Mouse (Mus musculus) CD4-positive, CD25-positive, alpha-beta regulatory T cell, adult 2 months (primary cell): ENCODE measurements around the gene Tulp2.
A peak's percentile ranks its signal among the peaks of the same experiment; 100 is the strongest.

Experiments
- DNase-seq: peaks from one replicate; pipeline ENCODE4 v3.0.0-alpha.2; 2012; ENCODE audit warnings: low read depth, low spot score

Gene Tulp2

GRCm38 (mm10) chr7:45481374-45481927 lies at the start of gene Tulp2:
Gene Tulp2 (plus strand): TSS chr7:45481877.
- DNase-seq, result peak; percentile 73

- no peak for DNase-seq
Measured at GRCm38 (mm10) chr7:45433835-45434202, 47.9 kb upstream of the Tulp2 start.

DNA sequence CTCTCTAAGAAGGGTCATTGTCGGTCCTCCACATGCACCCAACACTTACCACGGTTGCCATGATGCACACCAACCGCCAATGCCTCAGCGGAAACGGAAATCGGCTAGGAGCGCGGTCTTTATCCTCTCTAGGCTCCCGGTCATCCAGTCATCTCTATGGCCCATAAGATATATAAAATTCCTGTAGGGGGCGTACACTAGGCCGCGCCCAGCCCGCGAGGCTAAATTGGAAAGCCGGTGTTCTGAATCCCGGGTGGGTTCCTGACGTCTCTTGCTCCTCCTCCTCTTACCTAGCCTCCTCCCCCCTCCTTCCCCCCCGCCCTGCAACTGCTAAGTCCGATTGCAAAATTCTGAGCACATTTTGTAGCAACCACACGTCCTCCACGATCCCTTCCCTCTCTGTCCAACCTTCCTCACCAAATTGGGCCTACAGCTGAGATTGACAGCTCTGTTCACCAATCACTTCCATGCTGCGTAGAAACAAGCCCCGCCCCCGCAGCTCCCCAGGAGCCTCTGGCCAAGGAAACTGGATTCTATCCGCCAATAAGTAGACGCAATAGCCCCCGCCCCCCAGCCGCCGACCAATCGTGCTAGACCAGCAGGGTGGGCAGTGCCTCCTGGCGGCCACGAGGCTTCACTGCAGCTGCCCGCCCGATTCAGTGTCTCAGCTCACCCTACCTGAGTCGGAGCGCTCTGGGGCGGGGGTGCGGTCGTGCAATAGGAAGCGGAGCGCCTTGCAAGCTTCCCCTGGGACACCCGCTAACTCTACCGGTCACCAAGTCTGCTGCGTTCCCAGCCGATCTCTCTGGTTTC lies 47.3 kb upstream of the Tulp2 start, which contains the start of gene Gys1:
TSS of gene Gys1 (plus strand) at position 642 of the 813 bp plus-strand sequence.
- DNase-seq, result peak; percentile 100

DNA sequence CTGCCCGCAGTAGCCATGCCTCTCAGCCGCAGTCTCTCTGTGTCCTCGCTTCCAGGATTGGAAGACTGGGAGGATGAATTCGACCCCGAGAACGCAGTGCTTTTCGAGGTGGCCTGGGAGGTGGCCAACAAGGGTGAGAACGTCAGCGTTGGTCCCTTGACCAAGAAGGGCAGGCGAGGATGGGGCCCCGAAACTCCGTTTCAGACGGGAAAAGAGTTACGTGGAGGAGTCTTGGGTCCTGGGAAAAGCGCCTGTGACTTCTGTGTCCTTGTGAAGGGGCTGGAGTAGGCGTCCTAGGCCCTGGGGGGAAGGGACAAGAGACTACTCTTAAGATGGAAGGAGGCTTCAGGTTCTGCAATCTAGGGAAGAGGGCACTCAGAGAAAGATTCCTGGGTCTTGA lies 46.6 kb upstream of the Tulp2 start:
- no peak for DNase-seq

- DNase-seq, result no peak
Measured at GRCm38 (mm10) chr7:45436444-45436843, 45.2 kb upstream of the Tulp2 start.

- DNase-seq, result no peak
Measured at GRCm38 (mm10) chr7:45437046-45437445, 44.6 kb upstream of the Tulp2 start.

DNA sequence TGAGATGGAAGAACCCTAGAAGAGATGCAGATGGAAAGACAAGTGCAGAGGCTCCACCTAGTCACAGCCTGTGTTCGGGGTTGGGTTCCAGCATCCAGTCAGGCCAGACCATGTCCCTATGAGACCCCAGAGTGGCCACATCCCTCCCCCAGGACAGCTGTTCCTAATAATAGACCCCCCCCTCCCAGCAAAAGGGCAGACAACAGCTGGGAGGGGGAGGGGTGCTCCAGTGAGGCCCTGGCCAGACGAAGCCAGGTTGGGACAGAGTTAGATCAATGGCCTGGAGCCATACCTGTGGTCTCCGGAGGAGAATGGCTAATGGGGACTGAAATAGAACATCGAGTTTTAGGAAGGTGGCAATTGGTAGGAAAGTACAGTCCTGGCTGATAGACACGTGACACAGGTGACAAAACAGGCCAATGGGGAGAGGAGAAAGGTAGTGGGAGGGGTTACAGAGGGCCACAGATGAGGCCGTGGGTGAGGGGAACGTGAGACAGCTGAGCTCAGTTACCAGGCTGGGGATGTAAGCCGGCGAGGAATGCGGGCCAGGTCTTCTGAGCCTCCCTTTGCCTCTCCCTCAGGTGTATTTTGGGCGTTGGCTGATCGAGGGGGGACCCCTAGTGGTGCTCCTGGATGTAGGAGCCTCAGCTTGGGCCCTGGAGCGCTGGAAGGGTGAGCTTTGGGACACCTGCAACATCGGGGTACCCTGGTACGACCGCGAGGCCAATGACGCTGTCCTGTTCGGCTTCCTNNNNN lies 44.0 kb upstream of the Tulp2 start, which contains the start of gene Ruvbl2:
TSS of gene Ruvbl2 (minus strand) at position 576 of the 756 bp plus-strand sequence.
- no peak for DNase-seq

DNA sequence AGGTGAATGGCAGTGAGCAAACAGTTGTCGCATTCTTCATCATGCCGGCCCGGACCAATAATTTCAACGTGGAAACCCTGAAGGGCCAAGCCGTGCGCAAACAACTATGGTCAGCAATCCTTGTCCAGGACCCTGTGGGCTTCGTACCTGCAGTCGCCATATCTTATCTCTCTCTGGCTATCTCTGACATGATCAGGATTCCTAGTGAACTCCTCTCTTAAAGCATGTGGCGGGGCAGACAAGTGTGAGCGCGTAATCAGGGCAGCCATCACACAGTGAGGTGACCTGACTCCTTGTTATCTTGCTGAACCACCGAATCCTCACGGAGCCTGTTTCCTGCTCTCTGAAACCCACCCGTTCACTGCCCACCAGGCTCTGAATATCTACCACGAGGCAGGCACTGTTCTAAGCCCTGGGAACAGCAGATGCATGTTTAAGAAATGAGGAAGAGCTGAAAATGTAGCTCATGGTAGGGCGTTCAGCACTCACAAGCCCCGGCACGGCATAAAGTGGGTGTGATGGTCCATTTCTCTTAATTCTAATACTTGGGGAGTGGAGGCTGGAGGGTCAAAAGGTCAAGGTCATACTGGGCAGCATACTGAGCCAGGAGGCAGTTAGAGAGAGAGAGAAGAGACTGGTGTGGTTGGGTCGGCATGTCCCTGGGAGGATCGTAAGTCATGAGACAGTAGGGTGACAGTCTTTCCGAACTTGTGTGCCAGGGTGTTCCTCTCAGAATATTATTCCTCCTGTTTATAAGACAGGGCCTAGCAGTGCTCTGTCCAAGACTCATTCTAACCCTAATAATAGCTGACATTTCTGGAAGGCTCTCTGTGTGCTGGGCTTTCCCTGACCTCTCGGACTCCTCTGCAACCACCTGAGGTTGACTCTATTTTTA lies 37.9 kb upstream of the Tulp2 start:
- no peak for DNase-seq

DNA sequence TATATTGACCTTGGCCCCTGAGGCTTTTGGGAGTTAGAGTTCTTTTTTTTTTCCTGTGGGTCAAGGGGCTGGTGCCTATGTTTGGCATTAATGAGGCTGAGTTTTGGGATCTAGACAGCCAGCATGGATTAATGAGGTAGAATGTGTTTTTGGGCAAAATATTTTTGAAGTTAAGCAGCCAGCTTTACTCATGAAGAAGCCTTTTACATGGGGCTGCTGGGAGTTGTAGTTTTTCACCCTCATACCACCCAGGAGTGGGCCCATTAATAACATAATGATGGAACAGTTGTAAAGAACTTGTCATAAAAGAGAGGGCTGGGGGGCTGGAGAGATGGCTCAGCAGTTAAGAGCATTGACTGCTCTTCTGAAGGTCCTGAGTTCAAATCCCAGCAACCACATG lies 35.1 kb upstream of the Tulp2 start:
- DNase-seq, result no peak

- DNase-seq, result peak; percentile 72
Measured at GRCm38 (mm10) chr7:45447325-45447990, 34.2 kb upstream of the Tulp2 start.

DNA sequence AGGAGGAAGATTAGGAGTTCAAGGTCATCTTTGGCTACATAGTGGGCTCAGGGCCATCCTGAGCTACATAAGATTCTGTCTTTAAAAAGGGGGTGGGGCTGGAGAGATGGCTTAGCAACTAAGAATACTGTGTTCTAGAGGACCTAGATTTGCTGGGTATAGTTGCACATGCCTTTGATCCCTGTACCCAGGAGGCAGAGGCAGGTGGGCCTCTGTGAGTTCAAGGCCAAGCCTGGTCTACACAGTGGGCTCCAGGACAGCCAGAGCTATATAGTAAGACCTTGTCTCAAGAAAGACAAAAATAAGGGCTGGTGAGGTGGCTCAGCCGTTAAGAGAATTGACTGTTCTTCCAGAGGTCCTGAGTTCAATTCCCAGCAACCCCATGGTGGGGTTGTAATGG lies 31.7 kb upstream of the Tulp2 start:
- no peak for DNase-seq

GRCm38 (mm10) chr7:45451344-45451982 lies 30.2 kb upstream of the Tulp2 start:
- peak; percentile 93 for DNase-seq

DNA sequence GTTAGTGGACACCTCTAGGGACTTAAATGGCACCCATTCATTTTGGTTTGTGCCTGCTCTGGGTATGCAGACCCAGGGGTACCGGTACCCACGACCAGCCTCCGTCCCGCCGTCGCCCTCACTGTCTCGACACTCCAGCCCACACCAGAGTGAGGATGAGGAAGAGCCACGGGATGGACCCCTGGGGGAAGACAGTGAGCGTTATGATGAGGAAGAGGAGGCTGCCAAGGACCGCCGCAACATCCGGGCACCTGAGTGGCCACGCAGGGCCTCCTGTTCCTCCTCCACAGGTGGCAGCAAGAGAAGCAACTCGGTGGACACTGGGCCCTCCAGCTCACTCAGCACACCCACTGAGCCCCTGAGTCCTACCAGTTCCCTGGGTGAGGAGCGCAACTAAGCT lies 26.7 kb upstream of the Tulp2 start:
- no peak for DNase-seq

DNA sequence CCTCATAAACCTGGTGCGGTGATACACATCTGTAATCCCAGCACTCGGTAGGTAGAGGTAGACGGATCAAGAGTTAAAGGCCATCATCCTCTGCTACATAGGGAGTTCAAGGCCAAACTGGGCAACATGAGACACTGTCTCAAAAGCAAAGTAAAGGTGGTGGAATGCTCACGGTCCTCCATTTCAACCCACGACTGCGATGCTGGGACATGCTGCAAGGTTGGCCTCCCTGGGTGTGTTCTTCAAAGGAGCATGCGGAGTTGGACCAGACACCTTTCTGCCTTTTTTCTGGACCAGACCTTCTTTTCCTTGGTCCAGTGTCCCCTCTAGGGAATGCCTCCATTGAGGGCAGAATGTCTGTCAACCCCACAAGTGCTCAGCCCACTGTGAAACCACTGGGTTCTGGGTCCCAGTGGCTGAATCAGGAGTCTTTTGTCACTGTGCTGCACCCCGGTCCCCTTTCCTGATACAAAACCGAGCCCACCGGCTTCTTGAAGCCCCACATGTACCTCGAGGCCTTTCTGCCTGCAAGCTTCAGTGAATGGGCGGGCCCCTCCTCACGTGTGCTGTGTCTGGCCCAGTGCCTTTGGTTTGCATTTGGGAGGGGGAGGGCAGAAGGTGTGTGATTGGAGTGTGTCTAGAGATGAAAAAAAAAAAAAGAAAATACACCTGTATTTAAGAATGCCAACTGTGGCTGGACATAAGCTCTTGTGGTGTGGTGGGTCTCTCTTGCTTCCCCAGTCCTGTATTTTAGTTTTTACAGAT lies 25.6 kb upstream of the Tulp2 start:
- DNase-seq, result no peak

- DNase-seq, result no peak
Measured at GRCm38 (mm10) chr7:45456721-45457203, 24.9 kb upstream of the Tulp2 start.

DNA sequence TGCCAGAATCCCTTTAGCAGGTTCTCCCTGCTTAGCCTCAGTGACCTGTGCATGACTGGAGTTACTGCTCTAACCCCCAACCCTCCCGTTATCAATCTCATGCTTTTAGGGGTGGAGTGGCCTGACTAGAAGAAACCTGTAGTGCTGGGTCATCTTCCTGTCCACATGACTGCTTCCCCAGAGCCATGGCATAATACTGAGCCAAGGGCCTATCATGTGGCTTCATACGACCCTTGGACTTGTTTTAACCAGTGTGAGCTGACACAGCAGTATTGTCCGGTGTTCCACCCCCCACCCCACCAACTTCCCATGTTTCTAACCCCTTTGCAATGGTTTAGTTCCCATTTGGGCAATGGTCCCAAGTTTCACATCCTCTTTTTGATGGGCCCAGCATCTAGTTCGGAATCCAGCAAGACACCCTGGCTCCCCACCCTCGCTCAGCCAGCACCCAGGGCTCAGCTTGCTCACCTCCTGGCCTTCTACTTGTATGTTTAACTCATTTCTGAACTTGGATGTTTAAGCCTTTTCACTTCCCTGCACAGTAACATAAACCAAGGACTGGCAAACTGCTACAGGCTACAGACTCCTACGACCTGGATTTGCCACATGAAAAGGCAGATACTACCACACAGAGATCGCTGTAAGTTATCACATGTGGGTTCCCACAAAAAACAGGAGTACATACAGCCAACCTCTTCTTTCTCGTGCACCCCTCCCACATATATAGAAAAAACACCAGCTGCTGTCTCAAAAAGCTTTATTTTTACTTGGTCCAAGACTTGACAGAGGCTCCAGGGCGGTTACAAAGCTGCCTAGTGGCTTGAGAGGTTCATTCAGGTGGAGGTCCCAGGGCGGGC lies 24.2 kb upstream of the Tulp2 start:
- peak; percentile 34 for DNase-seq

DNA sequence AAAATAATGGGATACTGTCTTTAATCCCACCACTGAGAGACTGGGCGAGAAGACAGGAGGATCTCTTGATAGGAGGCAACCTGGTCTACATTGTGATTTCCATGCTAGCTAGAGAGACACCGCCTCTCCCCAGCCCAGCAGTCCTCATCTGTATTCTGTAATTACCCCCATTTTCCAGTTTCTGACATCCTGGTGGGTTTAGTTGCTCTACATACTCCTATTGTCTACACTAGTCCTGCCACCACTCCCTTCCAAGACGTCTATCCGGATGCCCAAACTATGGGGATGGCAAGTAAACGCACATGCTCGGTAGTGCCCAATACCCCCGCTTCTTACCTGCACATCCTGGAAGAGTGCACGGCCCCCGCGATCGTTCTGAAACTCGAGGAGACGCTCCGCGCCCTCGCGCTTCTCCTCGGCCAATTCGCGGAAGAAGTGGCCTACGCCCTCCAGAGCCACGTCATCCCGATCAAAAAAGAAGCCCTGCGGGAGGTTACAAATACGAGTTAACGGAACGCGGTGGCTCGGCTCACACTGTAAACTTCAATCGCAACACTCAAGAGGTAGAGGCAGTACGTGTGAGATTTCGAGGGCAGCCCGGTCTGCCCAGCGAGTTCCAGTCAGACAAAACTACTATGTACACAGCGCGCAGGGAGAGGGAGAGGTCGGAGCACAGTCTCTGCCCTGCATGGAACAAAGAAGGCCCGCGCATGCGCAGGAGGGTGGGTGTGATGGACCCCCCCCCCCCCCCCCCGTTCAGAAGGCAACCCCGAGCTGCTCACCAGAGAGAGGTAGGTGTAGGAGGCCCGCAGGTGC lies 22.7 kb upstream of the Tulp2 start:
- DNase-seq, result peak; percentile 89
